Comparison of ENCODE assay signal across 8 mouse cellular contexts in the genomic region with DNA sequence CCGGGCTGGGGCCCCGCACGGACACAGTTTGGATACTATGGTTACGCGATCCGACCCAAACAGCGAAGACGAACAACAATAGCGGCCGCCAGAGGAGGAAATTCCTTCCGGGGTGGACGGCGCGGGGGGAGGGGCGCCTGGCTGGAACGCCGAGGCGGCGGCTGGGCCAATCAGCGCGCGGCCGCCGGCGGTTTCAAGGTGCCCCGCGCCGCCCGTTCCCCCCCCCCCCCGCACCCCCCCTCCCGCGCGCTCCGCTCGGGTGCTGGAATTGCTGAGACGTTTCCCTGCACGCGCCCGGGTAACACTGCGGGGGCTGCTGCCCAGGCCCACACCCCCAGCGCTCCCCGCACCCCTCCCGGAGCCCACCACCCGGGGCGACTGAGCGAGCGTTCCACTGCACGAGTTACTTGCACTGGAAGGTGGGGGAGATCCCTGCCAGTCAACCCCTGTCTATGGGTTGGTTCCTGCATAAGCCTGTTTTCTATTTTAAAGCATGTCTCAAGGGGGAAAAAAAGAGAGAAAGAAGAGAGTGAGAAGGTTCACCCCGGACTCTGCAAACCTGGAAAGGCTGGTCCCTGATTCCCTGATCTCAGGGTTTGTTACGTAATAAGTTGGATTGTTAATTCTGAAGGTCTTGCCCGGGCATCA. TPM values are rescaled to one million over a fixed set of nuclear protein-coding genes. Genes with fewer than 3 reads are reported as not detected.
A peak's percentile ranks its signal among the peaks of the same experiment; 100 is the strongest.
DNase-seq lines count a peak whose midpoint lies in the region; ATAC-seq and TF ChIP-seq lines count a peak whose summit lies in the region.

No protein-coding gene starts in this region.

- peak overlapping the region; percentile 98 for H3K4me2 ChIP-seq in forebrain, embryonic 15.5 days (replicated peaks)
- peak overlapping the region; percentile 100 for H3K4me2 ChIP-seq in lung, embryonic 14.5 days

- peak overlapping the region; percentile 81 for H3K9ac ChIP-seq in ES-Bruce4 (ENCODE audit: low read depth, poor library complexity, severe bottlenecking)
- peak overlapping the region; percentile 79 for H3K9ac ChIP-seq in forebrain, embryonic 15.5 days (replicated peaks)
- H3K9ac ChIP-seq in lung, embryonic 14.5 days: peak overlapping the region; percentile 73

- H3K4me3 ChIP-seq in ES-Bruce4 (ENCODE audit: low read depth, low read length): peak overlapping the region; percentile 65
- peak overlapping the region; percentile 53 for H3K4me3 ChIP-seq in forebrain, embryonic 15.5 days
- H3K4me3 ChIP-seq in lung, embryonic 14.5 days (ENCODE audit: low read depth, low read length): peak overlapping the region; percentile 49
- peak overlapping the region; percentile 78 for H3K4me3 ChIP-seq in thymus, adult 2 months (ENCODE audit: control insufficient read depth, insufficient read depth, low read length)

- H3K4me1 ChIP-seq in ES-Bruce4 (ENCODE audit: control insufficient read depth, insufficient read depth, low read length): peaks cover 3% of the 10 kb centered on the region
- H3K4me1 ChIP-seq in forebrain, embryonic 15.5 days: peaks cover 51% of the 10 kb centered on the region
- peaks cover 31% of the 10 kb centered on the region for H3K4me1 ChIP-seq in lung, embryonic 14.5 days (ENCODE audit: insufficient read depth)
- peaks cover 46% of the 10 kb centered on the region for H3K4me1 ChIP-seq in thymus, adult 2 months (replicated peaks; ENCODE audit: control insufficient read depth, insufficient read depth, low read length)

- H3K9me3 ChIP-seq in ES-Bruce4 (replicated peaks; ENCODE audit: control insufficient read depth, insufficient read depth, low read length, poor library complexity, severe bottlenecking): no peaks in the 10 kb centered on the region
- no peaks in the 10 kb centered on the region for H3K9me3 ChIP-seq in forebrain, embryonic 15.5 days
- H3K9me3 ChIP-seq in lung, embryonic 14.5 days (ENCODE audit: low read depth, low read length): no peaks in the 10 kb centered on the region

- H3K36me3 ChIP-seq in ES-Bruce4 (ENCODE audit: control insufficient read depth, insufficient read depth, low read length, poor library complexity, severe bottlenecking): no peaks in the 10 kb centered on the region
- H3K36me3 ChIP-seq in forebrain, embryonic 15.5 days: no peaks in the 10 kb centered on the region
- H3K36me3 ChIP-seq in lung, embryonic 14.5 days (ENCODE audit: insufficient read depth): no peaks in the 10 kb centered on the region
- no peaks in the 10 kb centered on the region for H3K36me3 ChIP-seq in thymus, adult 2 months (ENCODE audit: control insufficient read depth, insufficient read depth, low read length)

- no peak for TF ChIP-seq CTCF in ES-Bruce4 (IDR thresholded peaks at IDR 0.05; ENCODE audit: low read depth, low read length)
- TF ChIP-seq CTCF in lung, embryonic 14.5 days (IDR thresholded peaks at IDR 0.05; ENCODE audit: low read depth): peak; percentile 31
- no peak for TF ChIP-seq CTCF in thymus, adult 2 months (IDR thresholded peaks at IDR 0.05; ENCODE audit: borderline replicate concordance, control insufficient read depth, extremely low read depth, insufficient read depth, low read length, poor library complexity)

- DNase-seq in c-Kit-positive CD71-positive TER-119-positive erythroid progenitor cells, embryonic 14.5 days (ENCODE audit: low spot score): peak; percentile 73
- DNase-seq in heart, postnatal 25 days (ENCODE audit: low spot score): peak; percentile 79
- DNase-seq in layer of hippocampus, adult 8-10 months (ENCODE audit: low spot score in 2 of 2): peak; percentile 77 to 86
- peak; percentile 93 for DNase-seq in lung, embryonic 14.5 days
- peak; percentile 81 for DNase-seq in ovary, adult 18-20 months (ENCODE audit: low spot score)
- peak; percentile 88 for DNase-seq in thymus, adult 2 months

- WGBS in forebrain, embryonic 15.5 days: under 1% methylated on average over 36 of the region's 51 CpGs
- under 1% methylated on average over 34 of the region's 51 CpGs for WGBS in lung, embryonic 14.5 days
- 3% methylated on average over 37 of the region's 51 CpGs for WGBS in thymus, adult 2 months

- H3K27me3 ChIP-seq in ES-Bruce4 (ENCODE audit: control insufficient read depth, insufficient read depth, low read length, poor library complexity, severe bottlenecking): no peaks in the 10 kb centered on the region
- H3K27me3 ChIP-seq in forebrain, embryonic 15.5 days: no peaks in the 10 kb centered on the region
- H3K27me3 ChIP-seq in lung, embryonic 14.5 days (ENCODE audit: insufficient read depth, low read length): no peaks in the 10 kb centered on the region
- no peaks in the 10 kb centered on the region for H3K27me3 ChIP-seq in thymus, adult 2 months (ENCODE audit: control insufficient read depth, insufficient read depth, low read length)

- TF ChIP-seq POLR2A in ES-Bruce4 (IDR thresholded peaks at IDR 0.05; ENCODE audit: insufficient read depth, low read length): no peak
- peak; percentile 77 for TF ChIP-seq POLR2A in thymus, adult 2 months (IDR thresholded peaks at IDR 0.05; ENCODE audit: control insufficient read depth, extremely low read depth, insufficient read depth, low read length, poor library complexity)

- peak; percentile 49 for ATAC-seq in forebrain, embryonic 15.5 days (replicated peaks)
- ATAC-seq in lung, embryonic 14.5 days (ENCODE audit: insufficient read depth): peak; percentile 36

- intact Hi-C loops in heart, postnatal 25 days (cut with DNase I): loop anchor here (1.0 to 2.0 kb wide), 4 partner anchors 69 to 324 kb away; partner anchors contain the start of genes Cyb5rl and Mrpl37

- TF ChIP-seq EP300 in ES-Bruce4 (IDR thresholded peaks at IDR 0.05; ENCODE audit: insufficient read depth, low read depth, low read length): peak; percentile 78; the same call in 1 of the 2 replicates

- H3K27ac ChIP-seq in ES-Bruce4 (ENCODE audit: insufficient read depth, low read length): peak overlapping the region; percentile 93
- peak overlapping the region; percentile 97 for H3K27ac ChIP-seq in forebrain, embryonic 15.5 days (replicated peaks)
- H3K27ac ChIP-seq in lung, embryonic 14.5 days (ENCODE audit: low read depth): peak overlapping the region; percentile 99
- peak overlapping the region; percentile 89 for H3K27ac ChIP-seq in thymus, adult 2 months (ENCODE audit: control insufficient read depth, insufficient read depth, low read length)

RNA-seq across cellular contexts. Expression of gene Acot11, which starts 35.3 kb away (rescaled TPM):
- 3.8 and 4.7 TPM in 2 replicates for polyA plus RNA-seq in ES-Bruce4 (2011; ENCODE audit: insufficient read depth, insufficient read length, low read depth, missing spikeins)
- 0.92 and 1.3 TPM in 2 replicates for polyA plus RNA-seq in forebrain, embryonic 15.5 days (2015; fragmentation: Nextera tagmentation; extraction: Ambion mirVana)
- total RNA-seq in heart, postnatal 25 days (2021): 10 to 100 TPM; 28.6 to 37.1 TPM
- 10 to 100 TPM; 34.4 to 52.4 (median 49.7) TPM for total RNA-seq in layer of hippocampus, adult 8-10 months (2022)
- polyA plus RNA-seq in lung, embryonic 14.5 days (2014; fragmentation: Nextera tagmentation; extraction: Ambion mirVana): 0.84 and 1.1 TPM in 2 replicates
- polyA plus RNA-seq in thymus, adult 2 months (2012; rRNA removed): 6.4 and 10.0 TPM in 2 replicates

Comparison
In these comparisons a context has a peak if more than half of its experiments do, and no peak if none do; other contexts are left out.
1. Peak in every context shown above with its lines: DNase-seq, ATAC-seq, H3K4me3 ChIP-seq and H3K27ac ChIP-seq.